Mouse (Mus musculus): ENCODE data around the gene Zswim8. TPM values are rescaled to one million over a fixed set of nuclear protein-coding genes. Genes with fewer than 3 reads are reported as not detected.
A peak's percentile ranks its signal among the peaks of the same experiment; 100 is the strongest.

Gene Zswim8
- polyA plus RNA-seq, 1 experiment from 2014 or later: 13.6 TPM

DNA sequence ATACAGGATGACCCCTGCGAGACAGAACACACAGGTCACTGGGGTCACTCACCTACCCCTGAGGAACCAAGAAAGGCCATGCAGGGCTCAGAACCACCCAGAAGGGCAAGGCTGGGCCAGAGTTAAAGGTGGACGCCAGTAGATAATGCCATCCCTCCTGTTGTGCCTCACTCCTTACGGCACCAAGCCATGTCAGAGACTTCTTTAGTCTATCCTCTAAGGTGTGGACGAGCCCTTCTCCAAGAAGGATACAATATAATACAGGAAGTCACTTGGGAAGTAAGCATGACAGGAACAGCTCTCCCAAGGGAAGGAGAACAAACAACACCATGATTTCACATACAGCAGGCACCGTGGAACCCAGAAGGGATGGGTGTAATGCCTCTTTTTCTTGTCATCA lies 57.6 kb downstream of the Zswim8 start:
- peak overlapping the region; percentile 81 for H3K27ac ChIP-seq (replicated peaks)

DNA sequence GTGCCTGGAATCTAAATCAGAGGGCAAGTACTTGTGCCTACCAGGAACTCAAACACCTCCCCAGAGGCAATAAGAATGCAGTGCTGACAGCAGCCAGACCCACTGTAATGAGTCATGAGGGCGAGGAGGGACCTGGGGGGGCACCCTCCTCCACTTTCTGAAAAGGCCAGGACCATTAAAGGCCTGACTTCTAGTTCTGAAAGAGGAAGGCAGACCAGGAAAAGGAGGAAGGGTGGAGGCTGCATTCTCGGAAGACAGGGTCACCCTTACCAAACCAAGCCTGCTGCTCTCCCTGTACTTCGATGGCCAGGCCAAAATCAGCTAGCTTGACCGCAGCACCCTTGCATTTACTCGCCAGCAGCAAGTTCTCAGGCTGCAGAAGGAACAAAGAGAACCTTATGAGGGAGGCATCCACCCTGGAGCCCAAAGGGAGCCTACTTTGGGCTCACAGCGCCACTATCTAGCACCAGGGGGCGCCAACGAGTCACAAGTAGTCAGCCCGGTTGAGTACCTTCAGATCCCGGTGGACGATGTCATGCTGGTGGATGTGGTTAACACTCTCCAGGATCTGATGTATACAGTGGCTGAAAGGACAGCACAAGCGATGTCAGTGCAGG lies 58.4 kb downstream of the Zswim8 start:
- DNase-seq (ENCODE audit: low spot score): peak; percentile 88
- H3K36me3 ChIP-seq (ENCODE audit: control insufficient read depth, insufficient read depth, low read length): peaks cover 26% of the 10 kb centered on the region
- ATAC-seq (ENCODE audit: low FRiP score, low TSS enrichment): peak; percentile 86
- H3K27ac ChIP-seq (replicated peaks): peak overlapping the region; percentile 81
- peak; percentile 98 for TF ChIP-seq CTCF (IDR thresholded peaks at IDR 0.05; ENCODE audit: low read depth)
- TF ChIP-seq EP300 (optimal IDR thresholded peaks at IDR 0.05): no peak
- no peaks in the 10 kb centered on the region for H3K27me3 ChIP-seq (ENCODE audit: control insufficient read depth, insufficient read depth, low read length)
- no peaks in the 10 kb centered on the region for H3K9me3 ChIP-seq (ENCODE audit: control insufficient read depth, low read length)
- H3K9ac ChIP-seq (ENCODE audit: low read length): no peak overlapping the region
- H3K4me1 ChIP-seq (replicated peaks; ENCODE audit: control insufficient read depth, insufficient read depth): no peaks in the 10 kb centered on the region
- no peak overlapping the region for H3K4me2 ChIP-seq (replicated peaks; ENCODE audit: low read depth)
- no peak overlapping the region for H3K4me3 ChIP-seq (ENCODE audit: low read depth, low read length)
- whole genome bisulfite sequencing: 22% methylated on average over 12 of the region's 12 CpGs

More for the DNA sequence above, 57.6 kb downstream of the Zswim8 start:
- peaks cover 27% of the 10 kb centered on the region for H3K36me3 ChIP-seq (ENCODE audit: control insufficient read depth, insufficient read depth, low read length)
- H3K9ac ChIP-seq (ENCODE audit: low read length): no peak overlapping the region
- ATAC-seq (ENCODE audit: low FRiP score, low TSS enrichment) (no peak), DNase-seq (ENCODE audit: low spot score) (no peak)
- TF ChIP-seq CTCF (IDR thresholded peaks at IDR 0.05; ENCODE audit: low read depth) (no peak), EP300 (optimal IDR thresholded peaks at IDR 0.05) (no peak)
- H3K9me3 ChIP-seq (ENCODE audit: control insufficient read depth, low read length): no peaks in the 10 kb centered on the region
- WGBS: 83% methylated on average over 5 of the region's 5 CpGs
- H3K4me3 ChIP-seq (ENCODE audit: low read depth, low read length): no peak overlapping the region
- H3K27me3 ChIP-seq (ENCODE audit: control insufficient read depth, insufficient read depth, low read length): no peaks in the 10 kb centered on the region
- H3K4me1 ChIP-seq (replicated peaks; ENCODE audit: control insufficient read depth, insufficient read depth): no peaks in the 10 kb centered on the region
- no peak overlapping the region for H3K4me2 ChIP-seq (replicated peaks; ENCODE audit: low read depth)

DNA sequence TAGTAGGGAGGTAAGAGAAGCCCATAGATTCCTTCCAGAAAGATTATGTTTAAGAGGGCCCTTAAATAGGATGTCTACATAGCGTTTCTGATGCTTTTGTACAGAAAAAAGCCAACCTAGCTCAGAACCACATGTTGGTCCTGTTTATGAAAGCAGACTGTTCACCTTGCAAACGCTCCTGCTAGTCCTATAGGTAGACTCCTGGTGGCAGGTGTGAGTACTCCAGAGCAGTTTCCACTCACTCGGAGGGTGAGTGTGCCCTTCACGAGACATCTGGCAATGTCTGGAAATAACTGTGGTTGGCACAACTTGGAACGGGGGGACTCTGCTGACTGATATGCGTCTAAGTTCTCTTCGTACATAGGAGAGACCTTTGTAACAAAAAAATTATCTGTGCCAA lies 60.6 kb downstream of the Zswim8 start:
- Histone ChIP-seq H3K36me3 (ENCODE audit: control insufficient read depth, insufficient read depth, low read length) (peaks cover 20% of the 10 kb centered on the region), H3K27me3 (ENCODE audit: control insufficient read depth, insufficient read depth, low read length) (no peaks in the 10 kb centered on the region), H3K9ac (ENCODE audit: low read length) (no peak overlapping the region), H3K4me2 (replicated peaks; ENCODE audit: low read depth) (no peak overlapping the region), H3K4me1 (replicated peaks; ENCODE audit: control insufficient read depth, insufficient read depth) (no peaks in the 10 kb centered on the region), H3K27ac (replicated peaks) (peak overlapping the region; percentile 85; the same call in 1 of the 2 replicates), H3K4me3 (ENCODE audit: low read depth, low read length) (no peak overlapping the region), H3K9me3 (ENCODE audit: control insufficient read depth, low read length) (no peaks in the 10 kb centered on the region)
- DNase-seq (ENCODE audit: low spot score): no peak
- WGBS: 81% methylated on average over 7 of the region's 7 CpGs
- TF ChIP-seq CTCF (IDR thresholded peaks at IDR 0.05; ENCODE audit: low read depth): 0 out of 2 replicates have a peak, but pooled peaks have one; percentile 30
- TF ChIP-seq EP300 (optimal IDR thresholded peaks at IDR 0.05): no peak
- ATAC-seq (ENCODE audit: low FRiP score, low TSS enrichment): no peak

DNA sequence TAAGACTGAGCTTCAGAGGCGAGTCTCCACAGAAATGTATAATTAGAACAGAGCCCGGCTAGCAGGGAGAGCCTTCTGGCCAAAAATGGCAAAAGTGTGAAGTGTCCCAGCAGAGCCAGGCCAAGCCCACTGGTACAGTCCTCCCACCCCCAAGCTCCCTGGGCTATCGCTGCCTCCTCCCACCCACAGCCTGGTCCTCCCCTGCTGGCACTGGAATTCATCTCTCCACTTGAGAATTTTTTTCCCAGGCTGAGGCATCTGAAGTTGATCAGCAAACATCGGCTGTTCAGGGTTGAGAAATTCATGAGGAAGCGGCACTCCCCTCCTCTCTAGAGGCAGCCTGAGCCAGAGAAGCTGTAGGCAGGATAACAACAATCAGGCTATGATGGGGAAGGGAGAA lies 61.2 kb downstream of the Zswim8 start:
- H3K9me3 ChIP-seq (ENCODE audit: control insufficient read depth, low read length): no peaks in the 10 kb centered on the region
- no peaks in the 10 kb centered on the region for H3K27me3 ChIP-seq (ENCODE audit: control insufficient read depth, insufficient read depth, low read length)
- TF ChIP-seq CTCF (IDR thresholded peaks at IDR 0.05; ENCODE audit: low read depth) (no peak), EP300 (optimal IDR thresholded peaks at IDR 0.05) (no peak)
- WGBS: 50% methylated on average over 5 of the region's 5 CpGs
- H3K9ac ChIP-seq (ENCODE audit: low read length): no peak overlapping the region
- ATAC-seq (ENCODE audit: low FRiP score, low TSS enrichment): peak; percentile 65; the same call in 1 of the 2 replicates
- H3K4me3 ChIP-seq (ENCODE audit: low read depth, low read length): no peak overlapping the region
- peaks cover 14% of the 10 kb centered on the region for H3K36me3 ChIP-seq (ENCODE audit: control insufficient read depth, insufficient read depth, low read length)
- H3K27ac ChIP-seq (replicated peaks): peak overlapping the region; percentile 85; the same call in 1 of the 2 replicates
- no peaks in the 10 kb centered on the region for H3K4me1 ChIP-seq (replicated peaks; ENCODE audit: control insufficient read depth, insufficient read depth)
- no peak overlapping the region for H3K4me2 ChIP-seq (replicated peaks; ENCODE audit: low read depth)
- peak; percentile 38 for DNase-seq (ENCODE audit: low spot score)

DNA sequence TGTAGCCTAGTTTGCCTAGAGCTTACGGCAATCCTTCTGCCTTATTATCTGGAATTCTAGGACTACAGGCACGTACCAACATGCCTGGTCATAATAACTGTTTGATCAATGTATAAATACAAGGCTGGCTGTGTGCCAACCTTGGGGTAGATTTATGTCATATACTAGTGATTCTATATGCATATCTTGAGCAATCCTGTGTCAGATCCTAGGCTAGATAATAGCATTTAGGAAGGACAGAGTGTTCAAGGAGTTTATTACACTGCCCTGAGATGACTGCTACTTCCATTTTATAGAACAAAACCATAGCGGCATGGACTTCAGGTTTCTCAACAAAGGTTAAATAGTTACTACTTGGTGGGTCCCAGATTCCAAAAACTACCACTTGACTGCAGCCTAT lies 64.6 kb downstream of the Zswim8 start:
- Histone ChIP-seq H3K36me3 (ENCODE audit: control insufficient read depth, insufficient read depth, low read length) (peaks cover 3% of the 10 kb centered on the region), H3K27me3 (ENCODE audit: control insufficient read depth, insufficient read depth, low read length) (no peaks in the 10 kb centered on the region), H3K9ac (ENCODE audit: low read length) (no peak overlapping the region), H3K27ac (replicated peaks) (no peak overlapping the region), H3K9me3 (ENCODE audit: control insufficient read depth, low read length) (no peaks in the 10 kb centered on the region), H3K4me2 (replicated peaks; ENCODE audit: low read depth) (no peak overlapping the region), H3K4me3 (ENCODE audit: low read depth, low read length) (no peak overlapping the region), H3K4me1 (replicated peaks; ENCODE audit: control insufficient read depth, insufficient read depth) (no peaks in the 10 kb centered on the region)
- no peak for TF ChIP-seq EP300 (optimal IDR thresholded peaks at IDR 0.05)
- TF ChIP-seq CTCF (IDR thresholded peaks at IDR 0.05; ENCODE audit: low read depth): no peak
- no peak for ATAC-seq (ENCODE audit: low FRiP score, low TSS enrichment)
- 63% methylated on average over 3 of the region's 3 CpGs for WGBS
- DNase-seq (ENCODE audit: low spot score): no peak

DNA sequence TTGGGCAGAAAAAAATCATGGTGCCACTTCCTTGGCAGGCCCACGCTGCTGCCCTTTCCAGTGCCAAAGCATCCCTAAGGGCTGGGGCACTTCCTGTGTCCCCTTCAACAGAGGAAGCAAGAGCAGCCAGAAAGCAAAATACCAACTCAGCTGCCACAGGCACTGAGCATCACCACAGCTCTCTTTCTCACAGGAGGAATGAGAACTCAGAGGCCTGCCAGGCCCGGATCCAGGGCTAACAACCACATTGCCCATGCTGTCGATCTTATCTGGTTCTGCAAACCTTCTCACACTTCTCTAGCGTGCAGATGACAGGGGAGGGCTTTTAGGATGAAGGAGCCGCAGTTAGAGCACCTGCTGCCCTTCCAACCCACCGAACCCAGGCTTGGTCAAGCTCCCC lies 65.5 kb downstream of the Zswim8 start:
- 69% methylated on average over 6 of the region's 6 CpGs for WGBS
- H3K4me2 ChIP-seq (replicated peaks; ENCODE audit: low read depth): no peak overlapping the region
- peaks cover 4% of the 10 kb centered on the region for H3K36me3 ChIP-seq (ENCODE audit: control insufficient read depth, insufficient read depth, low read length)
- no peak overlapping the region for H3K4me3 ChIP-seq (ENCODE audit: low read depth, low read length)
- no peaks in the 10 kb centered on the region for H3K27me3 ChIP-seq (ENCODE audit: control insufficient read depth, insufficient read depth, low read length)
- H3K9me3 ChIP-seq (ENCODE audit: control insufficient read depth, low read length): no peaks in the 10 kb centered on the region
- TF ChIP-seq EP300 (optimal IDR thresholded peaks at IDR 0.05): no peak
- TF ChIP-seq CTCF (IDR thresholded peaks at IDR 0.05; ENCODE audit: low read depth): no peak
- H3K27ac ChIP-seq (replicated peaks): no peak overlapping the region; the same call in 1 of the 2 replicates
- ATAC-seq (ENCODE audit: low FRiP score, low TSS enrichment) (no peak), DNase-seq (ENCODE audit: low spot score) (no peak)
- no peak overlapping the region for H3K9ac ChIP-seq (ENCODE audit: low read length)
- no peaks in the 10 kb centered on the region for H3K4me1 ChIP-seq (replicated peaks; ENCODE audit: control insufficient read depth, insufficient read depth)

Small RNAs within 50 kb of the gene (microRNA-seq; reads per million reads assigned to microRNA genes)
- gene Mir6946: not detected

Other genes with a start within 250 kb of the Zswim8 start
- 82.4 and 86.3 TPM in 2 replicates for gene Anxa7, start 227.4 kb upstream of the Zswim8 start, polyA plus RNA-seq (2015; fragmentation: Nextera tagmentation; extraction: Ambion mirVana)
- gene Mss51, start 210.7 kb upstream of the Zswim8 start, polyA plus RNA-seq (2015; fragmentation: Nextera tagmentation; extraction: Ambion mirVana): 0.18 and 0.38 TPM in 2 replicates
- 21.2 and 22.7 TPM in 2 replicates for gene Ppp3cb, start 161.0 kb upstream of the Zswim8 start, polyA plus RNA-seq (2015; fragmentation: Nextera tagmentation; extraction: Ambion mirVana)
- gene Usp54, start 66.5 kb upstream of the Zswim8 start, polyA plus RNA-seq (2015; fragmentation: Nextera tagmentation; extraction: Ambion mirVana): 3.3 and 3.4 TPM in 2 replicates
- 0.10 TPM in 1 of 2 replicates, not detected in the other for gene Myoz1, start 51.0 kb upstream of the Zswim8 start, polyA plus RNA-seq (2015; fragmentation: Nextera tagmentation; extraction: Ambion mirVana)
- gene Synpo2l, start 39.2 kb upstream of the Zswim8 start, polyA plus RNA-seq (2015; fragmentation: Nextera tagmentation; extraction: Ambion mirVana): 0.30 and 0.42 TPM in 2 replicates
- 41.4 and 42.9 TPM in 2 replicates for gene Sec24c, start 33.2 kb upstream of the Zswim8 start, polyA plus RNA-seq (2015; fragmentation: Nextera tagmentation; extraction: Ambion mirVana)
- 13.0 and 13.7 TPM in 2 replicates for gene Fut11, start 12.6 kb upstream of the Zswim8 start, polyA plus RNA-seq (2015; fragmentation: Nextera tagmentation; extraction: Ambion mirVana)
- gene Chchd1, start 4.5 kb upstream of the Zswim8 start, polyA plus RNA-seq (2015; fragmentation: Nextera tagmentation; extraction: Ambion mirVana): 145 and 159 TPM in 2 replicates
- gene Ndst2, start 27.0 kb downstream of the Zswim8 start, polyA plus RNA-seq (2015; fragmentation: Nextera tagmentation; extraction: Ambion mirVana): 9.6 and 12.0 TPM in 2 replicates
- gene Camk2g, start 86.5 kb downstream of the Zswim8 start, polyA plus RNA-seq (2015; fragmentation: Nextera tagmentation; extraction: Ambion mirVana): 35.0 and 38.6 TPM in 2 replicates
- gene Plau, start 129.1 kb downstream of the Zswim8 start, polyA plus RNA-seq (2015; fragmentation: Nextera tagmentation; extraction: Ambion mirVana): 2.1 and 3.1 TPM in 2 replicates
- 52.0 and 54.5 TPM in 2 replicates for gene Vcl, start 221.8 kb downstream of the Zswim8 start, polyA plus RNA-seq (2015; fragmentation: Nextera tagmentation; extraction: Ambion mirVana)